Mouse (Mus musculus): Measurements from ENCODE around the gene Ank.
"Not testable (repeated sequence)": the region's sequence is repeated elsewhere in the genome, so short reads cannot be mapped to it uniquely, and the experiment has no call there.

The Ank gene

GRCm38 (mm10) chr15:27466131-27467080, at the start of gene Ank:
TSS of gene Ank (plus strand) at chr15:27466677.
- no peak for DNase-seq (ENCODE audit: extremely low read depth, low read depth)

GRCm38 (mm10) chr15:27418566-27419331, 47.7 kb upstream of the Ank start:
- no peak for DNase-seq (ENCODE audit: extremely low read depth, low read depth)

GRCm38 (mm10) chr15:27421531-27421930, 44.9 kb upstream of the Ank start:
- no peak for DNase-seq (ENCODE audit: extremely low read depth, low read depth)

- no peak for DNase-seq (ENCODE audit: extremely low read depth, low read depth)
Observed at GRCm38 (mm10) chr15:27427581-27427980, 38.9 kb upstream of the Ank start.

GRCm38 (mm10) chr15:27430241-27430640, 36.2 kb upstream of the Ank start:
- DNase-seq (ENCODE audit: extremely low read depth, low read depth): no peak

- no peak for DNase-seq (ENCODE audit: extremely low read depth, low read depth)
Observed at GRCm38 (mm10) chr15:27432851-27433615, 33.4 kb upstream of the Ank start.

- no peak for DNase-seq (ENCODE audit: extremely low read depth, low read depth)
Observed at GRCm38 (mm10) chr15:27435409-27435808, 31.1 kb upstream of the Ank start.

GRCm38 (mm10) chr15:27436194-27436593, 30.3 kb upstream of the Ank start:
- no peak for DNase-seq (ENCODE audit: extremely low read depth, low read depth)

GRCm38 (mm10) chr15:27441053-27441452, 25.4 kb upstream of the Ank start:
- no peak for DNase-seq (ENCODE audit: extremely low read depth, low read depth)

GRCm38 (mm10) chr15:27441529-27441928, 24.9 kb upstream of the Ank start:
- no peak for DNase-seq (ENCODE audit: extremely low read depth, low read depth)

- DNase-seq (ENCODE audit: extremely low read depth, low read depth): no peak
Observed at GRCm38 (mm10) chr15:27441951-27442350, 24.5 kb upstream of the Ank start.

- DNase-seq (ENCODE audit: extremely low read depth, low read depth): no peak
Observed at GRCm38 (mm10) chr15:27444772-27445347, 21.6 kb upstream of the Ank start.

GRCm38 (mm10) chr15:27450689-27451088, 15.8 kb upstream of the Ank start:
- no peak for DNase-seq (ENCODE audit: extremely low read depth, low read depth)

- peak; percentile 14 for DNase-seq (ENCODE audit: extremely low read depth, low read depth)
Observed at GRCm38 (mm10) chr15:27451760-27452159, 14.7 kb upstream of the Ank start.

GRCm38 (mm10) chr15:27452496-27452895, 14.0 kb upstream of the Ank start:
- DNase-seq (ENCODE audit: extremely low read depth, low read depth): peak; percentile 20

- DNase-seq (ENCODE audit: extremely low read depth, low read depth): no peak
Observed at GRCm38 (mm10) chr15:27457001-27457400, 9.5 kb upstream of the Ank start.

GRCm38 (mm10) chr15:27459781-27460180, 6.7 kb upstream of the Ank start:
- DNase-seq (ENCODE audit: extremely low read depth, low read depth): not testable (repeated sequence)

- no peak for DNase-seq (ENCODE audit: extremely low read depth, low read depth)
Observed at GRCm38 (mm10) chr15:27461336-27462245, 4.9 kb upstream of the Ank start.

GRCm38 (mm10) chr15:27463876-27464275, 2.6 kb upstream of the Ank start:
- DNase-seq (ENCODE audit: extremely low read depth, low read depth): no peak

- no peak for DNase-seq (ENCODE audit: extremely low read depth, low read depth)
Observed at GRCm38 (mm10) chr15:27465391-27466005, 979 bp upstream of the Ank start.

All from MEL-GATA-1-ER (cell line).